Mouse (Mus musculus) limb, embryonic 10.5 days (tissue): ENCODE results near the gene Ppm1d. TPM values are rescaled to one million over a fixed set of nuclear protein-coding genes. Genes with fewer than 3 reads are reported as not detected.

ENCODE experiments used
- DNase-seq: peaks from one replicate; pipeline ENCODE4 v3.0.0-alpha.2; 2017; ENCODE audit warnings: low spot score
- H3K27ac ChIP-seq: fragments of 300-500 bp; sonication (generic); 2 replicates; pipeline ENCODE4 v1.5.1; 2016; ENCODE audit warnings: mild to moderate bottlenecking
- H3K27me3 ChIP-seq: fragments of 300-500 bp; sonication (generic); 2 replicates; pipeline ENCODE4 v1.6.1; 2016; ENCODE audit warnings: low read depth, mild to moderate bottlenecking; ENCODE audit not compliant: poor library complexity, severe bottlenecking
- H3K36me3 ChIP-seq: fragments of 300-500 bp; sonication (generic); 2 replicates; pipeline ENCODE4 v1.6.1; 2016; ENCODE audit warnings: mild to moderate bottlenecking, moderate library complexity
- H3K4me1 ChIP-seq: fragments of 300-500 bp; sonication (generic); 2 replicates; pipeline ENCODE4 v1.6.1; 2016
- H3K4me3 ChIP-seq: fragments of 300-500 bp; sonication (generic); 2 replicates; pipeline ENCODE4 v1.5.1; 2016; ENCODE audit warnings: mild to moderate bottlenecking, moderate library complexity
- H3K9me3 ChIP-seq: fragments of 300-500 bp; sonication (generic); replicated peaks from 2 replicates; pipeline ENCODE4 v1.6.1; 2016; ENCODE audit warnings: mild to moderate bottlenecking
- WGBS: fragments of 180-500 bp; shearing (Covaris S2); methylation state at CpG from one replicate; pipeline ENCODE4 v1.1.7; 2016; 5-methylcytosine and 5-hydroxymethylcytosine counted together
- polyA plus RNA-seq: library from polyadenylated mRNA; unstranded; fragments of >200 nt; fragmentation: Nextera tagmentation; extraction: Ambion mirVana; gene quantifications from 2 replicates; pipeline ENCODE4 v1.2.1, GENCODE M21; 2016

The Ppm1d gene
- polyA plus RNA-seq, 1 experiment from 2014 or later = 24.7 TPM

DNA sequence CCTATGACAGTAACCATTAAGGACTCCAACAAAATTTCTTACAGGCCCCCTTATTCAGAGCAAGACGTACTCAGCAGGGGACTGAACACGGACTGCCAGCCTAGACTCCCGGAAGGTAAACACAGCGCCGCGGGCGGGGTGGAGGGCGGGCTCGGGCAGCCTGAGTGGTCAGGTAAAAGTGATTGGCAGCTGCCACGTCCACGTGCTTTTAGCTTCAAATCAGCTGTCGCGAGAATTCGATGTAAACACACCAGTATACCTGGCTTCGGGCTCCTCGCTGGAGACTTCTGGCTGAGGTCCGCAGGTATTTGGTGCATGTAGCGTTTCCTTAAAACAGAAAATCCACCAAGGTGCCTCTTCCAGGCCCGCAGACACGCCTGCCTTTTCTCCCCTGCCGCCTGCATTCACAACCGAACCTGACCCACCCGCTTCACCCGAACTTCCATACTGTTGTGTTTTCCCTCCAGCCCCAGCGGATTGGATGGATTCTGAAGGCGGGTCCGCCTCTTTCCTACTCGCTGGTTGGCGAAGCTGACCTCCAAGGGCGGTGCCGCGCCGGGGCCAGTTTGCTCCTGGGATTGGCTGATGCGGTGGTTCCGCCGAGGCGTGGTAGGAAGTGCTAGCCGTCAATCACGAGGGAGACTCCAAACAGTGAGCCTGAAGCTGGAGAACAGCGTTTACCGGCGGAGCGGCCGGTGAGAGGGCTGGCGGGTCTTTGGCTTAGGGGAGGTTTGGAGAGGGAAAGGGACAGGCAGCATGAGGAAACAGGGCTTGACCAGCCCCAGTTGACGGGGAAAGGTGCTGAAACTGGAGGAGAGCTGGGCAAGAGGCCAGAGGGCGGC, 41.7 kb downstream of the Ppm1d start, which contains the start of gene Bcas3:
Gene Bcas3 (plus strand): TSS at position 629 of the 842 bp plus-strand sequence.
- peak within 1 kb of the TSS; percentile 80 for H3K27ac ChIP-seq
- H3K4me3 ChIP-seq = peak within 1 kb of the TSS; percentile 70
- H3K9me3 ChIP-seq = no peaks in the 10 kb centered on the region
- WGBS = under 1% methylated on average over 47 of the region's 47 CpGs
- DNase-seq = peak; percentile 95
- no peaks in the 10 kb centered on the region for H3K27me3 ChIP-seq
- H3K4me1 ChIP-seq = peaks cover 11% of the 10 kb centered on the region
- H3K36me3 ChIP-seq = peaks cover 2% of the 10 kb centered on the region; the same call in 1 of the 2 replicates

- 81% methylated on average over 4 of the region's 4 CpGs for WGBS
- H3K27ac ChIP-seq = no peak overlapping the region
Measured at GRCm38 (mm10) chr11:85353819-85354218, 42.8 kb downstream of the Ppm1d start.

GRCm38 (mm10) chr11:85359641-85360040, 48.6 kb downstream of the Ppm1d start:
- no peak for DNase-seq
- Histone ChIP-seq H3K4me3 (no peak overlapping the region), H3K4me1 (no peaks in the 10 kb centered on the region), H3K9me3 (no peaks in the 10 kb centered on the region), H3K27ac (no peak overlapping the region), H3K27me3 (no peaks in the 10 kb centered on the region), H3K36me3 (peaks cover 17% of the 10 kb centered on the region)
- WGBS = 95% methylated on average over 6 of the region's 6 CpGs

More at GRCm38 (mm10) chr11:85353819-85354218, 42.8 kb downstream of the Ppm1d start:
- Histone ChIP-seq H3K9me3 (no peaks in the 10 kb centered on the region), H3K36me3 (peaks cover 2% of the 10 kb centered on the region), H3K4me1 (peaks cover 11% of the 10 kb centered on the region), H3K4me3 (peak overlapping the region; percentile 70), H3K27me3 (no peaks in the 10 kb centered on the region)
- no peak for DNase-seq

DNA sequence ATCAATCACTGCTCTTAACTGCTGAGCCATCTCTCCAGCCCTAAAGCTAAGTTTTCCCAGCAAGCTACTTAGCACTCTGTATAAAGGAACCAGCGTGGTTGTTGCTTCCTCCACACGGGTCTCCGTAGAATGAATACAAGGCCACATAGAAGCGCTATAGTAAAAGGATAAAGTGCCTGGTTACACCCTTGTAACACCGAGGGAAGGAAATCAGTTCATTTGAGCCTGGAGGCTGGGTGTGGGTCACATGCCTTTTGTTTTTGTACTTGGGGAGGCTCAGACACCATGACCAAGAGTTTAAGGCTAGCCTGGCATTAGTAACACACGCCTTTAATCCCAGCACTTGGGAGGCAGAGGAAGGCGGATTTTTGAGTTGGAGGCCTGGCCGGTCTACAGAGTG, 50.6 kb downstream of the Ppm1d start:
- Histone ChIP-seq H3K27ac (no peak overlapping the region), H3K4me1 (no peaks in the 10 kb centered on the region), H3K4me3 (no peak overlapping the region), H3K36me3 (peaks cover 20% of the 10 kb centered on the region; the same call in 1 of the 2 replicates), H3K9me3 (no peaks in the 10 kb centered on the region), H3K27me3 (no peaks in the 10 kb centered on the region)
- WGBS = 90% methylated on average over 8 of the region's 8 CpGs
- no peak for DNase-seq

GRCm38 (mm10) chr11:85366168-85366567, 55.1 kb downstream of the Ppm1d start:
- no peaks in the 10 kb centered on the region for H3K9me3 ChIP-seq
- peaks cover 19% of the 10 kb centered on the region for H3K36me3 ChIP-seq
- H3K27me3 ChIP-seq = no peaks in the 10 kb centered on the region
- H3K4me3 ChIP-seq = no peak overlapping the region
- no peaks in the 10 kb centered on the region for H3K4me1 ChIP-seq
- no peak for DNase-seq
- WGBS = 90% methylated on average over 3 of the region's 3 CpGs
- no peak overlapping the region for H3K27ac ChIP-seq

DNA sequence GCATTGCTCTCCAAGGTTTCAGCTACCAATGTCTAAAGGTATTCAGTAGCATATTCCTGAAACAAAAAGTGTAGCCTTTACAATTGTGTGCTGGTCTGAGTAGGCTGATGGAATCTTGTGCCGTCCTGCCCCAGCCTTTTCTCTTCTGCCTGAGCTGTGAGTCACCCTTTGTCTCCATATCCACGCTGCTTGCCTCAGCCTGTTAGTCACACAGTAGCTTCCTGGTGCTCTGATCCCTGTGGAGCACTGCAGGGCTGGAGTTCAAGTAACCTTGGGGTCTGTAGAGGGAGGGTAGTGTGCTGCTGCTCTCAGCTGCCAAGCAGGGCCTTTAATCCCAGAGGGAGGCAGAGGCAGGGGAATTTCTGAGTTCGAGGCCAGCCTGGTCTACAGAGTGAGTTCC, 56.8 kb downstream of the Ppm1d start:
- no peak for DNase-seq
- Histone ChIP-seq H3K27me3 (no peaks in the 10 kb centered on the region), H3K9me3 (no peaks in the 10 kb centered on the region), H3K36me3 (peaks cover 28% of the 10 kb centered on the region), H3K27ac (no peak overlapping the region), H3K4me3 (no peak overlapping the region), H3K4me1 (no peaks in the 10 kb centered on the region)
- 90% methylated on average over 3 of the region's 3 CpGs for WGBS

- WGBS = 93% methylated on average over 3 of the region's 3 CpGs
- Histone ChIP-seq H3K27ac (no peak overlapping the region), H3K4me3 (no peak overlapping the region), H3K4me1 (peaks cover 8% of the 10 kb centered on the region; the same call in 1 of the 2 replicates), H3K36me3 (no peaks in the 10 kb centered on the region; the same call in 1 of the 2 replicates), H3K27me3 (no peaks in the 10 kb centered on the region), H3K9me3 (no peaks in the 10 kb centered on the region)
- peak; percentile 23 for DNase-seq
Measured at GRCm38 (mm10) chr11:85379091-85379490, 68.0 kb downstream of the Ppm1d start.

GRCm38 (mm10) chr11:85380046-85380445, 69.0 kb downstream of the Ppm1d start:
- H3K27me3 ChIP-seq = no peaks in the 10 kb centered on the region
- H3K27ac ChIP-seq = no peak overlapping the region
- H3K36me3 ChIP-seq = no peaks in the 10 kb centered on the region; the same call in 1 of the 2 replicates
- no peak overlapping the region for H3K4me3 ChIP-seq
- H3K4me1 ChIP-seq = peaks cover 14% of the 10 kb centered on the region; the same call in 1 of the 2 replicates
- 24% methylated on average over 1 of the region's 1 CpGs for WGBS
- no peak for DNase-seq
- H3K9me3 ChIP-seq = no peaks in the 10 kb centered on the region

- H3K36me3 ChIP-seq = no peaks in the 10 kb centered on the region
Measured at GRCm38 (mm10) chr11:85382055-85382454, 71.0 kb downstream of the Ppm1d start.

DNA sequence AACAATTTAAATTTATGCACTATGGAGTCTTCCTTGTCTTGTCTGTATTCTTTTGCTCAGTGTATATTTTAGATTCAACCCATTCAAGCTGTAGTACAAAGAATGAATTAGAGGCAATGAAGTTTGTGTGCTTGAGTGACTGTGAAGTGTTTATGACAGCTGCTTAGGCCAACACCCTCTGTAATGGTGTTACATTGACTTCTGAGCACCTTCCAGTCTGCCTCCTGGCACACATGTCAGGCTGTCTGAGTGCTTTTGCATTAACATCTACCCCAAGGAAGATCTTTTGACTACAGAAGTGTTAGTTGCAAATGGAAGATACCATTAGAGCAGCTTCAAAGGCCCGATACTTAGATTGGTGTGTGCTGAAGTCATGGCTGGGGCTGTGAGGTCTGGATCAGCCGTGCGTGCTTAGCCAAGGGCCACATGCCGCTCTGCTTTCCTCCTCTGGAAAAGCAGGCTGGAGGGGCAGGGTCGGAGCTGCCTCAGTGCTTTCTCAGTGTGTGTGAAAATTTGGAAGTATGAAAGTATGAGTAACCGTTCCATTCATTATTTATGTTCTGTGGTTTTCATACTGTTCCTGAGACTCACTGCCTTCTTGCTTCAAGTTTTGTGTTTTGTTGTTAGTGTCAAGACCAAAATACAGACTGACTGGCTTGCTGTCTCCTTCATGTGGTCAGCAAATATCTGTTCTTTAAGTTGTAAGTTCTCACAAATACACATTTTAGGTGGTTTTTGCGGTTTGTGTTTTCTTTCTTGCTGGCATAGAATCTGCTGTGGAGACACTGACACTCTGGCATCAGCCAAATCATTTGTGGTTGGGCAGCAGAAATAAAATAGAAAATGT, 73.2 kb downstream of the Ppm1d start:
- H3K27ac ChIP-seq = no peak overlapping the region
- 82% methylated on average over 7 of the region's 7 CpGs for WGBS

More at GRCm38 (mm10) chr11:85382055-85382454, 71.0 kb downstream of the Ppm1d start:
- H3K4me3 ChIP-seq = no peak overlapping the region
- H3K9me3 ChIP-seq = no peaks in the 10 kb centered on the region
- WGBS = 15% methylated on average over 4 of the region's 4 CpGs
- H3K27ac ChIP-seq = no peak overlapping the region
- peaks cover 14% of the 10 kb centered on the region; the same call in 1 of the 2 replicates for H3K4me1 ChIP-seq
- DNase-seq = peak; percentile 80
- no peaks in the 10 kb centered on the region for H3K27me3 ChIP-seq

GRCm38 (mm10) chr11:85392179-85392863, 81.3 kb downstream of the Ppm1d start:
- Histone ChIP-seq H3K4me1 (peaks cover 20% of the 10 kb centered on the region), H3K27ac (no peak overlapping the region), H3K4me3 (no peak overlapping the region), H3K36me3 (no peaks in the 10 kb centered on the region), H3K27me3 (no peaks in the 10 kb centered on the region), H3K9me3 (no peaks in the 10 kb centered on the region)
- no peak for DNase-seq
- 70% methylated on average over 12 of the region's 12 CpGs for WGBS

More for the DNA sequence above, 73.2 kb downstream of the Ppm1d start:
- no peak overlapping the region for H3K4me3 ChIP-seq
- H3K9me3 ChIP-seq = no peaks in the 10 kb centered on the region
- no peaks in the 10 kb centered on the region for H3K27me3 ChIP-seq
- H3K4me1 ChIP-seq = peaks cover 14% of the 10 kb centered on the region; the same call in 1 of the 2 replicates
- H3K36me3 ChIP-seq = no peaks in the 10 kb centered on the region
- no peak for DNase-seq

- peaks cover 20% of the 10 kb centered on the region for H3K4me1 ChIP-seq
- no peaks in the 10 kb centered on the region for H3K27me3 ChIP-seq
- no peak overlapping the region for H3K4me3 ChIP-seq
- peak; percentile 34 for DNase-seq
- H3K36me3 ChIP-seq = no peaks in the 10 kb centered on the region
- peak overlapping the region; percentile 46; the same call in 1 of the 2 replicates for H3K27ac ChIP-seq
- H3K9me3 ChIP-seq = no peaks in the 10 kb centered on the region
- 74% methylated on average over 9 of the region's 9 CpGs for WGBS
Measured at GRCm38 (mm10) chr11:85392864-85393220, 81.8 kb downstream of the Ppm1d start.
